Comparison of ENCODE assay signal across 10 mouse cellular contexts in genomic region chr3:159548303-159548702, GRCm38 (mm10). TPM values are rescaled to one million over a fixed set of nuclear protein-coding genes. Genes with fewer than 3 reads are reported as not detected.
A peak's percentile ranks its signal among the peaks of the same experiment; 100 is the strongest.
DNase-seq lines count a peak whose midpoint lies in the region; ATAC-seq and TF ChIP-seq lines count a peak whose summit lies in the region.
"Had no signal": no experiment of that assay in that cellular context is flagged by ENCODE, and none has a peak within 500 bp of the region (broad histone marks: within the 10 kb centered on the region; RNA-seq: fewer than 3 reads in every experiment).

No protein-coding gene starts in this region.

- TF ChIP-seq POLR2A in MEL (IDR thresholded peaks at IDR 0.05; ENCODE audit: control insufficient read depth in 1 of 2, insufficient read depth in 1 of 2, low read depth in 1 of 2, low read length in 2 of 2, poor library complexity in 1 of 2): no peak
- no peak for TF ChIP-seq POLR2A in brain, embryonic 14.5 days (IDR thresholded peaks at IDR 0.05; ENCODE audit: borderline replicate concordance, extremely low read depth, insufficient read depth, insufficient read length, poor library complexity, severe bottlenecking)

- H3K27ac ChIP-seq in kidney, postnatal 0 days: no peak overlapping the region
- H3K27ac ChIP-seq in MEL (ENCODE audit: control insufficient read depth, low read depth, low read length): no peak overlapping the region
- no peak overlapping the region for H3K27ac ChIP-seq in midbrain, embryonic 10.5 days (replicated peaks)

- no peaks in the 10 kb centered on the region for H3K4me1 ChIP-seq in kidney, postnatal 0 days (replicated peaks; ENCODE audit: insufficient read depth, low read length)
- H3K4me1 ChIP-seq in MEL (ENCODE audit: control insufficient read depth in 1 of 2, insufficient read depth in 2 of 2, low read length in 2 of 2): no peaks in the 10 kb centered on the region
- no peaks in the 10 kb centered on the region for H3K4me1 ChIP-seq in midbrain, embryonic 10.5 days

- DNase-seq in kidney, postnatal 0 days (ENCODE audit: low spot score): peak; percentile 59
- DNase-seq in kidney, postnatal 14 days: no peak
- peak; percentile 38 for DNase-seq in MEL (ENCODE audit: low read depth, low spot score)
- DNase-seq in brain, embryonic 14.5 days (ENCODE audit: low read depth): peak; percentile 80
- no peak for DNase-seq in gastrocnemius, adult 8-10 months (ENCODE audit: low spot score in 2 of 2)
- no peak for DNase-seq in midbrain, embryonic 10.5 days (ENCODE audit: low spot score)
- DNase-seq: lung, postnatal 14 days had no signal

- peak; percentile 81 for TF ChIP-seq RAD21 in MEL (IDR thresholded peaks at IDR 0.05; ENCODE audit: low read depth, low read length)

- peak; percentile 65 for TF ChIP-seq CTCF in kidney, postnatal 0 days (IDR thresholded peaks at IDR 0.05; ENCODE audit: low read depth)
- peak in 1 of 3 experiments; percentile 57; a peak in 2 of 6 replicates for TF ChIP-seq CTCF in MEL (IDR thresholded peaks at IDR 0.05 in 2 of 3, conservative IDR thresholded peaks at IDR 0.05 in 1 of 3; ENCODE audit: control insufficient read depth in 1 of 3, insufficient read depth in 1 of 3, low read depth in 2 of 3, low read length in 3 of 3, poor library complexity in 1 of 3, severe bottlenecking in 1 of 3)
- TF ChIP-seq CTCF in brain, embryonic 14.5 days (IDR thresholded peaks at IDR 0.05; ENCODE audit: borderline replicate concordance, extremely low read depth, insufficient read depth, insufficient read length): 0 out of 2 replicates have a peak, but pooled peaks have one; percentile 9

- no peaks in the 10 kb centered on the region for H3K9me3 ChIP-seq in kidney, postnatal 0 days (replicated peaks; ENCODE audit: low read length)
- H3K9me3 ChIP-seq in MEL (replicated peaks; ENCODE audit: insufficient read depth, low read length): no peaks in the 10 kb centered on the region
- H3K9me3 ChIP-seq in midbrain, embryonic 10.5 days (replicated peaks): no peaks in the 10 kb centered on the region

- ATAC-seq in kidney, postnatal 0 days (replicated peaks; ENCODE audit: low FRiP score, low read depth): no peak
- peak; percentile 52; the same call in 1 of the 2 replicates for ATAC-seq in megakaryocyte progenitor cell, adult 5-6 weeks (replicated peaks; ENCODE audit: poor library complexity)

- no peak overlapping the region for H3K9ac ChIP-seq in kidney, postnatal 0 days (ENCODE audit: low read depth, low read length)
- no peak overlapping the region for H3K9ac ChIP-seq in MEL (ENCODE audit: control insufficient read depth, low read depth, low read length, poor library complexity, severe bottlenecking)

- no peak for TF ChIP-seq EP300 in MEL (IDR thresholded peaks at IDR 0.05; ENCODE audit: low read depth in 1 of 2, low read length in 2 of 2)

- H3K27me3 ChIP-seq in kidney, postnatal 0 days (ENCODE audit: insufficient read depth, low read length): no peaks in the 10 kb centered on the region
- no peaks in the 10 kb centered on the region for H3K27me3 ChIP-seq in MEL (ENCODE audit: control insufficient read depth in 1 of 2, insufficient read depth in 2 of 2, low read length in 2 of 2)
- H3K27me3 ChIP-seq in midbrain, embryonic 10.5 days (ENCODE audit: low read depth, poor library complexity, severe bottlenecking): no peaks in the 10 kb centered on the region

- no peaks in the 10 kb centered on the region for H3K36me3 ChIP-seq in kidney, postnatal 0 days (ENCODE audit: insufficient read depth, low read length)
- H3K36me3 ChIP-seq in MEL (ENCODE audit: control insufficient read depth in 1 of 2, insufficient read depth in 2 of 2, low read length in 2 of 2): no peaks in the 10 kb centered on the region
- no peaks in the 10 kb centered on the region for H3K36me3 ChIP-seq in midbrain, embryonic 10.5 days

- no peak overlapping the region for H3K4me3 ChIP-seq in kidney, postnatal 0 days (replicated peaks; ENCODE audit: low read depth, low read length)
- no peak overlapping the region for H3K4me3 ChIP-seq in MEL (ENCODE audit: control insufficient read depth in 1 of 2, insufficient read depth in 1 of 2, low read depth in 2 of 2, low read length in 2 of 2)
- H3K4me3 ChIP-seq in midbrain, embryonic 10.5 days: no peak overlapping the region

- no peaks in the 10 kb centered on the region for H3K79me2 ChIP-seq in MEL (ENCODE audit: control insufficient read depth, insufficient read depth, low read length, poor library complexity)

- H3K4me2 ChIP-seq in kidney, postnatal 0 days (ENCODE audit: low read length): no peak overlapping the region

- WGBS in kidney, postnatal 0 days: 68% methylated on average over 3 of the region's 3 CpGs
- 82% methylated on average over 3 of the region's 3 CpGs for WGBS in midbrain, embryonic 10.5 days

TF ChIP-seq in MEL, 35 proteins besides CTCF, POLR2A, EP300 and RAD21:
- TF ChIP-seq ZC3H11A (IDR thresholded peaks at IDR 0.05; ENCODE audit: low read depth, low read length): peak; percentile 54
- peak; percentile 57 for TF ChIP-seq SMC3 (IDR thresholded peaks at IDR 0.05; ENCODE audit: low read depth, low read length)
- TF ChIP-seq POLR2AphosphoS2 (IDR thresholded peaks at IDR 0.05; ENCODE audit: low read length): no peak

RNA-seq across cellular contexts. Expression of gene Rpe65, which starts 50.7 kb away (rescaled TPM):
- not detected in 2 replicates for polyA plus RNA-seq in kidney, postnatal 0 days (2015; fragmentation: Nextera tagmentation; extraction: Ambion mirVana)
- total RNA-seq in MEL (2012; rRNA removed): not detected in 2 replicates
- polyA plus RNA-seq in MEL (2012; ENCODE audit: insufficient read depth in 1 of 2, insufficient read length in 2 of 2, low read depth in 1 of 2, low replicate concordance in 2 of 2, missing spikeins in 1 of 2): not detected
- not detected in 2 replicates for polyA plus RNA-seq in brain, embryonic 14.5 days (2012; rRNA removed)
- not detected in 2 replicates for total RNA-seq in megakaryocyte progenitor cell, adult 5-6 weeks (2015)
- not detected in 2 replicates for total RNA-seq in megakaryocyte progenitor cell, adult 5-6 weeks (2017)
- not detected for total RNA-seq in gastrocnemius, adult 8-10 months (2022)
- not detected in 2 replicates for polyA plus RNA-seq in midbrain, embryonic 10.5 days (2016; fragmentation: Nextera tagmentation; extraction: Ambion mirVana)
- total RNA-seq: heart, postnatal 14 days had no signal
- polyA plus RNA-seq: stomach, embryonic 16.5 days had no signal

RNA-seq across cellular contexts. Expression of gene Depdc1a, which starts 53.1 kb away (rescaled TPM):
- 17.9 and 21.3 TPM in 2 replicates for polyA plus RNA-seq in kidney, postnatal 0 days (2015; fragmentation: Nextera tagmentation; extraction: Ambion mirVana)
- total RNA-seq in MEL (2012; rRNA removed): 8.0 and 10.3 TPM in 2 replicates
- 100 to 1,000 TPM in 1 of 2 experiments, 1 to 10 TPM in 1; 8.1 to 247 TPM for polyA plus RNA-seq in MEL (2012; ENCODE audit: insufficient read depth in 1 of 2, insufficient read length in 2 of 2, low read depth in 1 of 2, low replicate concordance in 2 of 2, missing spikeins in 1 of 2)
- 4.7 and 8.0 TPM in 2 replicates for polyA plus RNA-seq in brain, embryonic 14.5 days (2012; rRNA removed)
- total RNA-seq in megakaryocyte progenitor cell, adult 5-6 weeks (2015): 27.4 and 34.1 TPM in 2 replicates
- 24.9 and 25.9 TPM in 2 replicates for total RNA-seq in megakaryocyte progenitor cell, adult 5-6 weeks (2017)
- total RNA-seq in gastrocnemius, adult 8-10 months (2022): not detected
- polyA plus RNA-seq in midbrain, embryonic 10.5 days (2016; fragmentation: Nextera tagmentation; extraction: Ambion mirVana): 24.7 and 27.2 TPM in 2 replicates

Comparison
In these comparisons a context has a peak if more than half of its experiments do, and no peak if none do; other contexts are left out.
1. DNase-seq: peak in kidney, postnatal 0 days (single experiment), MEL (single experiment) and brain, embryonic 14.5 days (single experiment); none in kidney, postnatal 14 days (single experiment), gastrocnemius, adult 8-10 months (0 of 2) and midbrain, embryonic 10.5 days (single experiment).